Mouse (Mus musculus): ENCODE results near the gene Tmem262. TPM values are rescaled to one million over a fixed set of nuclear protein-coding genes. Genes with fewer than 3 reads are reported as not detected.
"Not testable (repeated sequence)": the region's sequence is repeated elsewhere in the genome, so short reads cannot be mapped to it uniquely, and the experiment has no call there.

The Tmem262 gene
- not detected for total RNA-seq (2021)
- long read RNA-seq, experiment 1 = 0 reads
- long read RNA-seq, experiment 2 = 0 reads

- DNase-seq = no peak
Measured at GRCm38 (mm10) chr19:6079983-6080480, at the start of gene Tmem262. TSS of gene Tmem262 (plus strand) at chr19:6080033.

- DNase-seq = no peak
Measured at GRCm38 (mm10) chr19:6030520-6031280, 49.1 kb upstream of the Tmem262 start.

GRCm38 (mm10) chr19:6035966-6036585 is 43.8 kb upstream of the Tmem262 start:
- no peak for DNase-seq

- DNase-seq = no peak
Measured at GRCm38 (mm10) chr19:6037695-6038094, 42.1 kb upstream of the Tmem262 start.

GRCm38 (mm10) chr19:6038326-6038725 is 41.5 kb upstream of the Tmem262 start:
- no peak for DNase-seq

- DNase-seq = no peak
Measured at GRCm38 (mm10) chr19:6040002-6040401, 39.8 kb upstream of the Tmem262 start.

GRCm38 (mm10) chr19:6042293-6042692 is 37.5 kb upstream of the Tmem262 start:
- DNase-seq = no peak

GRCm38 (mm10) chr19:6044102-6044501 is 35.7 kb upstream of the Tmem262 start:
- not testable (repeated sequence) for DNase-seq

GRCm38 (mm10) chr19:6045366-6046293 is 34.2 kb upstream of the Tmem262 start:
- DNase-seq = no peak

GRCm38 (mm10) chr19:6046294-6047153 is 33.3 kb upstream of the Tmem262 start, which contains the start of gene Syvn1:
TSS of gene Syvn1 (plus strand) at chr19:6046576.
- peak; percentile 89 for DNase-seq

- no peak for DNase-seq
Measured at GRCm38 (mm10) chr19:6047154-6047898, 32.5 kb upstream of the Tmem262 start.

GRCm38 (mm10) chr19:6047899-6048166 is 32.0 kb upstream of the Tmem262 start:
- no peak for DNase-seq

- no peak for DNase-seq
Measured at GRCm38 (mm10) chr19:6048681-6049410, 31.0 kb upstream of the Tmem262 start.

- no peak for DNase-seq
Measured at GRCm38 (mm10) chr19:6052516-6052915, 27.3 kb upstream of the Tmem262 start.

- no peak for DNase-seq
Measured at GRCm38 (mm10) chr19:6054296-6054695, 25.5 kb upstream of the Tmem262 start.

- no peak for DNase-seq
Measured at GRCm38 (mm10) chr19:6056696-6057095, 23.1 kb upstream of the Tmem262 start.

- DNase-seq = peak; percentile 98
Measured at GRCm38 (mm10) chr19:6057313-6058096, 22.3 kb upstream of the Tmem262 start, which contains the start of the genes Mrpl49 and Fau. TSS of gene Mrpl49 (minus strand) at chr19:6057785. TSS of gene Fau (plus strand) at chr19:6057844.

- DNase-seq = no peak
Measured at GRCm38 (mm10) chr19:6058513-6058912, 21.3 kb upstream of the Tmem262 start.

- no peak for DNase-seq
Measured at GRCm38 (mm10) chr19:6058966-6059365, 20.9 kb upstream of the Tmem262 start.

Measured in gastrocnemius, postnatal 25 days (tissue).